Mouse (Mus musculus) stomach, embryonic 16.5 days (tissue): Measurements from ENCODE around the gene Smim1. TPM values are rescaled to one million over a fixed set of nuclear protein-coding genes. Genes with fewer than 3 reads are reported as not detected.

Experiments
- ATAC-seq: fragments of 200-750 bp; cut with Nextera tagmentation; 2 replicates; pipeline ENCODE4 v1.8.0; 2017; ENCODE audit warnings: moderate number of reproducible peaks, moderate TSS enrichment; ENCODE audit not compliant: insufficient read depth, low FRiP score
- H3K27ac ChIP-seq: fragments of 300-500 bp; sonication (generic); 2 replicates; pipeline ENCODE4 v1.5.1; 2014; ENCODE audit warnings: low read length
- H3K27me3 ChIP-seq: fragments of 300-500 bp; sonication (generic); 2 replicates; pipeline ENCODE4 v1.6.1; 2014; ENCODE audit warnings: low read length, control low read depth, mixed read lengths; ENCODE audit not compliant: control insufficient read depth, insufficient read depth
- H3K36me3 ChIP-seq: fragments of 300-500 bp; sonication (generic); 2 replicates; pipeline ENCODE4 v1.6.1; 2014; ENCODE audit warnings: low read length; ENCODE audit not compliant: control insufficient read depth, insufficient read depth
- H3K4me1 ChIP-seq: fragments of 300-500 bp; sonication (generic); 2 replicates; pipeline ENCODE4 v1.6.1; 2014; ENCODE audit warnings: low read length, control low read depth, mixed read lengths; ENCODE audit not compliant: control insufficient read depth, insufficient read depth
- H3K4me2 ChIP-seq: fragments of 300-500 bp; sonication (generic); 2 replicates; pipeline ENCODE4 v1.6.1; 2014; ENCODE audit warnings: low read depth, low read length, mixed read lengths
- H3K4me3 ChIP-seq: fragments of 300-500 bp; sonication (generic); replicated peaks from 2 replicates; pipeline ENCODE4 v1.5.1; 2014; ENCODE audit warnings: mild to moderate bottlenecking, low read length
- H3K9ac ChIP-seq: fragments of 300-500 bp; sonication (generic); 2 replicates; pipeline ENCODE4 v1.6.1; 2014; ENCODE audit warnings: low read length
- H3K9me3 ChIP-seq: fragments of 300-500 bp; sonication (generic); replicated peaks from 2 replicates; pipeline ENCODE4 v1.6.1; 2016; ENCODE audit warnings: low read length, control low read depth; ENCODE audit not compliant: control insufficient read depth
- WGBS: fragments of 180-500 bp; shearing (Covaris S2); extraction: QIAGEN DNeasy Blood & Tissue Kit; methylation state at CpG from one replicate; pipeline ENCODE4 v1.1.7; 2014; 5-methylcytosine and 5-hydroxymethylcytosine counted together
- polyA plus RNA-seq: library from polyadenylated mRNA; unstranded; fragments of >200 nt; fragmentation: Nextera tagmentation; extraction: Ambion mirVana; gene quantifications from 2 replicates; pipeline ENCODE4 v1.2.1, GENCODE M21; 2015

The Smim1 gene
- polyA plus RNA-seq = 58.7 and 63.0 TPM in 2 replicates

GRCm38 (mm10) chr4:154025641-154026440 is at the start of gene Smim1:
Smim1 (minus strand) TSS chr4:154026230.
- peak within 1 kb of the TSS; percentile 65 for H3K4me3 ChIP-seq
- 0 out of 2 replicates have a peak, but pooled peaks cover 8% of the 10 kb centered on the region for H3K36me3 ChIP-seq
- H3K27ac ChIP-seq = peak within 1 kb of the TSS; percentile 72
- H3K9me3 ChIP-seq = no peaks in the 10 kb centered on the region
- no peaks in the 10 kb centered on the region for H3K27me3 ChIP-seq
- WGBS = 2% methylated on average over 33 of the region's 33 CpGs
- peak within 1 kb of the TSS; percentile 81 for H3K4me2 ChIP-seq
- peaks cover 39% of the 10 kb centered on the region for H3K4me1 ChIP-seq
- ATAC-seq = peak; percentile 76
- peak within 1 kb of the TSS; percentile 77 for H3K9ac ChIP-seq

- Histone ChIP-seq H3K4me3 (no peak overlapping the region), H3K9ac (no peak overlapping the region), H3K4me2 (peak overlapping the region; percentile 28; the same call in 1 of the 2 replicates), H3K27ac (no peak overlapping the region), H3K36me3 (no peaks in the 10 kb centered on the region), H3K9me3 (no peaks in the 10 kb centered on the region), H3K4me1 (no peaks in the 10 kb centered on the region), H3K27me3 (peaks cover 31% of the 10 kb centered on the region)
- ATAC-seq = no peak
- WGBS = 18% methylated on average over 14 of the region's 16 CpGs
Observed at GRCm38 (mm10) chr4:154071941-154072340, 45.9 kb upstream of the Smim1 start.

GRCm38 (mm10) chr4:154071521-154071920 is 45.5 kb upstream of the Smim1 start:
- ATAC-seq = no peak
- WGBS = under 1% methylated on average over 15 of the region's 20 CpGs
- no peak overlapping the region for H3K9ac ChIP-seq
- peak overlapping the region; percentile 28; the same call in 1 of the 2 replicates for H3K4me2 ChIP-seq
- no peak overlapping the region for H3K27ac ChIP-seq
- no peaks in the 10 kb centered on the region for H3K9me3 ChIP-seq
- H3K4me3 ChIP-seq = no peak overlapping the region
- H3K36me3 ChIP-seq = no peaks in the 10 kb centered on the region
- H3K4me1 ChIP-seq = no peaks in the 10 kb centered on the region
- H3K27me3 ChIP-seq = peaks cover 31% of the 10 kb centered on the region

- H3K9ac ChIP-seq = no peak overlapping the region
- H3K4me3 ChIP-seq = no peak overlapping the region
- H3K4me1 ChIP-seq = no peaks in the 10 kb centered on the region
- H3K27ac ChIP-seq = no peak overlapping the region
- H3K9me3 ChIP-seq = no peaks in the 10 kb centered on the region
- ATAC-seq = 0 out of 2 replicates have a peak, but pooled peaks have one; percentile 24
- H3K27me3 ChIP-seq = peaks cover 31% of the 10 kb centered on the region
- no peaks in the 10 kb centered on the region for H3K36me3 ChIP-seq
- WGBS = 4% methylated on average over 5 of the region's 5 CpGs
- no peak overlapping the region for H3K4me2 ChIP-seq
Observed at GRCm38 (mm10) chr4:154070896-154071295, 44.9 kb upstream of the Smim1 start.

- WGBS = 58% methylated on average over 14 of the region's 14 CpGs
- Histone ChIP-seq H3K4me1 (no peaks in the 10 kb centered on the region), H3K9me3 (no peaks in the 10 kb centered on the region), H3K9ac (no peak overlapping the region), H3K36me3 (no peaks in the 10 kb centered on the region), H3K4me2 (no peak overlapping the region), H3K27ac (no peak overlapping the region), H3K27me3 (0 out of 2 replicates have a peak, but pooled peaks cover 5% of the 10 kb centered on the region), H3K4me3 (no peak overlapping the region)
- ATAC-seq = peak; percentile 48; the same call in 1 of the 2 replicates
Observed at GRCm38 (mm10) chr4:154064827-154065773, 39.1 kb upstream of the Smim1 start.

GRCm38 (mm10) chr4:154057696-154058095 is 31.7 kb upstream of the Smim1 start:
- no peaks in the 10 kb centered on the region for H3K9me3 ChIP-seq
- 52% methylated on average over 4 of the region's 4 CpGs for WGBS
- H3K4me2 ChIP-seq = no peak overlapping the region
- no peak overlapping the region for H3K9ac ChIP-seq
- no peaks in the 10 kb centered on the region for H3K36me3 ChIP-seq
- H3K27ac ChIP-seq = no peak overlapping the region
- no peaks in the 10 kb centered on the region for H3K4me1 ChIP-seq
- no peak overlapping the region for H3K4me3 ChIP-seq
- no peak for ATAC-seq
- H3K27me3 ChIP-seq = no peaks in the 10 kb centered on the region

- H3K27ac ChIP-seq = no peak overlapping the region
- H3K4me3 ChIP-seq = no peak overlapping the region
- no peaks in the 10 kb centered on the region for H3K9me3 ChIP-seq
- H3K4me1 ChIP-seq = no peaks in the 10 kb centered on the region
- no peaks in the 10 kb centered on the region for H3K36me3 ChIP-seq
- no peaks in the 10 kb centered on the region for H3K27me3 ChIP-seq
- H3K4me2 ChIP-seq = no peak overlapping the region
- H3K9ac ChIP-seq = no peak overlapping the region
- no peak for ATAC-seq
- 19% methylated on average over 2 of the region's 2 CpGs for WGBS
Observed at GRCm38 (mm10) chr4:154056661-154057060, 30.6 kb upstream of the Smim1 start.

- H3K36me3 ChIP-seq = no peaks in the 10 kb centered on the region
- H3K9ac ChIP-seq = no peak overlapping the region
- H3K27ac ChIP-seq = no peak overlapping the region
- H3K4me2 ChIP-seq = no peak overlapping the region
- 68% methylated on average over 2 of the region's 2 CpGs for WGBS
- no peak for ATAC-seq
- no peak overlapping the region for H3K4me3 ChIP-seq
- no peaks in the 10 kb centered on the region for H3K9me3 ChIP-seq
- no peaks in the 10 kb centered on the region for H3K27me3 ChIP-seq
- H3K4me1 ChIP-seq = no peaks in the 10 kb centered on the region
Observed at GRCm38 (mm10) chr4:154056046-154056445, 30.0 kb upstream of the Smim1 start.

GRCm38 (mm10) chr4:154055482-154055881 is 29.5 kb upstream of the Smim1 start:
- ATAC-seq = no peak
- no peak overlapping the region for H3K4me2 ChIP-seq
- no peak overlapping the region for H3K9ac ChIP-seq
- H3K27me3 ChIP-seq = no peaks in the 10 kb centered on the region
- H3K9me3 ChIP-seq = no peaks in the 10 kb centered on the region
- H3K4me1 ChIP-seq = no peaks in the 10 kb centered on the region
- no peak overlapping the region for H3K27ac ChIP-seq
- 81% methylated on average over 7 of the region's 7 CpGs for WGBS
- H3K36me3 ChIP-seq = no peaks in the 10 kb centered on the region
- H3K4me3 ChIP-seq = no peak overlapping the region
